Mouse (Mus musculus) heart, embryonic 13.5 days (tissue): ENCODE measurements around the gene Gm7694. TPM values are rescaled to one million over a fixed set of nuclear protein-coding genes. Genes with fewer than 3 reads are reported as not detected.

Experiments
- ATAC-seq: fragments of 200-750 bp; cut with Nextera tagmentation; 2 replicates; pipeline ENCODE4 v1.8.0; 2017; ENCODE audit warnings: moderate TSS enrichment; ENCODE audit not compliant: insufficient number of reproducible peaks, low FRiP score, low TSS enrichment; ENCODE audit errors: extremely low read depth
- H3K27ac ChIP-seq: fragments of 300-500 bp; sonication (generic); replicated peaks from 2 replicates; pipeline ENCODE4 v1.5.1; 2015; ENCODE audit warnings: moderate library complexity, mild to moderate bottlenecking, inconsistent platforms
- H3K27me3 ChIP-seq: fragments of 300-500 bp; sonication (generic); replicated peaks from 2 replicates; pipeline ENCODE4 v1.6.1; 2015; ENCODE audit warnings: mild to moderate bottlenecking, inconsistent platforms
- H3K36me3 ChIP-seq: fragments of 300-500 bp; sonication (generic); 2 replicates; pipeline ENCODE4 v1.6.1; 2015; ENCODE audit warnings: mild to moderate bottlenecking, inconsistent platforms
- H3K4me1 ChIP-seq: fragments of 300-500 bp; sonication (generic); 2 replicates; pipeline ENCODE4 v1.6.1; 2015; ENCODE audit warnings: inconsistent platforms
- H3K4me2 ChIP-seq: fragments of 300-500 bp; sonication (generic); 2 replicates; pipeline ENCODE4 v1.6.1; 2015; ENCODE audit warnings: inconsistent platforms, mild to moderate bottlenecking, moderate library complexity
- H3K4me3 ChIP-seq: fragments of 300-500 bp; sonication (generic); 2 replicates; pipeline ENCODE4 v1.5.1; 2015; ENCODE audit warnings: moderate library complexity, mild to moderate bottlenecking, inconsistent platforms
- H3K9ac ChIP-seq: fragments of 300-500 bp; sonication (generic); 2 replicates; pipeline ENCODE4 v1.6.1; 2015; ENCODE audit warnings: inconsistent platforms, mild to moderate bottlenecking, moderate library complexity
- H3K9me3 ChIP-seq: fragments of 300-500 bp; sonication (generic); 2 replicates; pipeline ENCODE4 v1.6.1; 2016; ENCODE audit warnings: inconsistent platforms
- WGBS: fragments of 180-500 bp; shearing (Covaris S2); methylation state at CpG from one replicate; pipeline ENCODE4 v1.1.7; 2015; ENCODE audit warnings: mixed read lengths; 5-methylcytosine and 5-hydroxymethylcytosine counted together
- polyA plus RNA-seq: library from polyadenylated mRNA; unstranded; fragments of >200 nt; fragmentation: Nextera tagmentation; extraction: Ambion mirVana; gene quantifications from 2 replicates; pipeline ENCODE4 v1.2.1, GENCODE M21; 2015

Gene Gm7694
- polyA plus RNA-seq, 1 experiment from 2014 or later: 4.8 TPM

DNA sequence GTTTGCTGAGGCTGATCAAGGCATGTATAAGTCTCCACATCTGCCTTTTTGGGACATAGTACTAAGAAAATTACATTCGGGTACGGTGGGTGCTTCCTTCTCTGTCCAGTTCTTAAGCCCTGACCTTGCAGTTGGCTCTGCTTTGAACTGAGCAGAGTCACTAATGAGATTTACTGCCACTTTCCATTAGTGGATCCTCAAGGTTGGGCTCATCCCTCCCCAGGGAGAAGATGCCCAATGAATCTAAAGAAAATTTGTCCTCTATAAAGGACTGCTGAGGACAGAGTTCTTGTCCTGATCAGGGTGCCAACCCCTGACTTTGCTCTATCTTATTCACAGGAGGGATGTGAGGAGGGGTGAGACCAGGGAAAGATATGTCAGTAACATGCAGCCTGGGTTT lies 15.9 kb upstream of the Gm7694 start:
- Histone ChIP-seq H3K9me3 (no peaks in the 10 kb centered on the region), H3K4me2 (no peak overlapping the region), H3K4me1 (no peaks in the 10 kb centered on the region), H3K4me3 (no peak overlapping the region), H3K9ac (no peak overlapping the region), H3K27me3 (no peaks in the 10 kb centered on the region), H3K36me3 (peaks cover 40% of the 10 kb centered on the region), H3K27ac (no peak overlapping the region)
- WGBS: 82% methylated on average over 2 of the region's 2 CpGs
- no peak for ATAC-seq

GRCm38 (mm10) chr1:170311431-170311830 lies 5.3 kb upstream of the Gm7694 start:
- H3K27me3 ChIP-seq: no peaks in the 10 kb centered on the region
- no peak overlapping the region for H3K4me2 ChIP-seq
- peaks cover 12% of the 10 kb centered on the region for H3K36me3 ChIP-seq
- no peak overlapping the region for H3K4me3 ChIP-seq
- ATAC-seq: no peak
- no peak overlapping the region for H3K27ac ChIP-seq
- H3K9me3 ChIP-seq: no peaks in the 10 kb centered on the region
- WGBS: 68% methylated on average over 6 of the region's 6 CpGs
- no peaks in the 10 kb centered on the region for H3K4me1 ChIP-seq
- no peak overlapping the region for H3K9ac ChIP-seq

DNA sequence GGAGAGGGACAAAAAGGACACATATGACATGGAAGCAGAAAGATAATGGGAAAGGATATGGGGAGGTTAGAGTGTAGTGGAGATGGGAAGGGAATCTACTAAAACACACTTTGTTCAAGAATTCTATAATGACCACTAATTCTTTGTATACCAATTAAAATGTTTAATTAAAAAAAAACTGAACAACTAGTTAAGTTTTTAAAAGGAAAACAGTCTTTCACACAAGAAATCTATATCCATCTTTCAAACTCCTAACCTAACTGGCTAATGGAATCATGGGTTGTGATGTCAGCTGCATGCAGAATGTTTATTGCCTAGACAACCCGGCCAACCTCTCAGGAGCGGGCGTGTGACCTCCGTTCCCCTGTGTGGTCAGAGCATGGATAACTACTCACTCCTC lies 2.4 kb upstream of the Gm7694 start, which contains the start of gene Spata46:
Gene Spata46 (plus strand): TSS at position 301 of the 400 bp plus-strand sequence.
- H3K27ac ChIP-seq: no peak within 1 kb of the TSS
- no peak within 1 kb of the TSS for H3K4me2 ChIP-seq
- H3K9me3 ChIP-seq: no peaks in the 10 kb centered on the region
- ATAC-seq: no peak
- H3K27me3 ChIP-seq: no peaks in the 10 kb centered on the region
- no peak within 1 kb of the TSS for H3K4me3 ChIP-seq
- no peaks in the 10 kb centered on the region for H3K4me1 ChIP-seq
- 80% methylated on average over 4 of the region's 4 CpGs for WGBS
- peaks cover 7% of the 10 kb centered on the region; the same call in 1 of the 2 replicates for H3K36me3 ChIP-seq
- no peak within 1 kb of the TSS for H3K9ac ChIP-seq

DNA sequence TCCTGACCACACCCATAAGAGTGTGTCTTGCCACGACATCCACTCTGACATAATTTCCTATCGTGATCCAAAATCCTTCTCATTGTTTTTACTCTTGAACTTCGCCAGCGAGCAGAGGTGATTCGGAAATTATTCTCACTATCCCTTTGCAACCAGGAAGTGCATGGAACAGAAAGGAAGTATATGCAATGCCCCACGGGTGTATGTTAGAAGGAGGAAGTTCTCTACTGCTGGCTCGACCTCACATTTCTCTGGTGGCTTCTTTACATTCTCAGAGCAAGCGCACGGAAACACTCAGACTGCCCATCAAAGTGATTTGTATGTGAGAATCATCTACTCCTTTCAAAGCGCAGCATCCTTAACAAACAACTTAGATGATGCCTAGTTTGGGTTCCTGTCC lies 1.1 kb downstream of the Gm7694 start:
- WGBS: 81% methylated on average over 10 of the region's 10 CpGs
- Histone ChIP-seq H3K27ac (no peak overlapping the region), H3K9ac (no peak overlapping the region), H3K4me1 (peaks cover 4% of the 10 kb centered on the region; the same call in 1 of the 2 replicates), H3K27me3 (no peaks in the 10 kb centered on the region), H3K36me3 (peaks cover 22% of the 10 kb centered on the region), H3K9me3 (no peaks in the 10 kb centered on the region), H3K4me2 (no peak overlapping the region), H3K4me3 (no peak overlapping the region)
- ATAC-seq: no peak

GRCm38 (mm10) chr1:170303103-170303502 lies 3.0 kb downstream of the Gm7694 start:
- no peaks in the 10 kb centered on the region for H3K9me3 ChIP-seq
- 62% methylated on average over 6 of the region's 6 CpGs for WGBS
- H3K36me3 ChIP-seq: peaks cover 35% of the 10 kb centered on the region
- no peak overlapping the region for H3K4me3 ChIP-seq
- no peak overlapping the region for H3K27ac ChIP-seq
- ATAC-seq: no peak
- no peaks in the 10 kb centered on the region for H3K27me3 ChIP-seq
- no peak overlapping the region for H3K4me2 ChIP-seq
- peaks cover 4% of the 10 kb centered on the region; the same call in 1 of the 2 replicates for H3K4me1 ChIP-seq
- H3K9ac ChIP-seq: no peak overlapping the region

- Histone ChIP-seq H3K27me3 (no peaks in the 10 kb centered on the region), H3K4me3 (no peak overlapping the region), H3K9me3 (no peaks in the 10 kb centered on the region), H3K36me3 (peaks cover 35% of the 10 kb centered on the region), H3K4me2 (no peak overlapping the region), H3K4me1 (peaks cover 4% of the 10 kb centered on the region; the same call in 1 of the 2 replicates), H3K9ac (no peak overlapping the region), H3K27ac (no peak overlapping the region)
- ATAC-seq: no peak
- WGBS: 75% methylated on average over 6 of the region's 6 CpGs
These were observed 3.7 kb downstream of the Gm7694 start for GRCm38 (mm10) chr1:170302456-170302855.

- Histone ChIP-seq H3K9ac (no peak overlapping the region), H3K4me1 (peaks cover 4% of the 10 kb centered on the region; the same call in 1 of the 2 replicates), H3K4me2 (no peak overlapping the region), H3K27ac (no peak overlapping the region), H3K36me3 (peaks cover 35% of the 10 kb centered on the region), H3K27me3 (no peaks in the 10 kb centered on the region), H3K9me3 (no peaks in the 10 kb centered on the region), H3K4me3 (no peak overlapping the region)
- ATAC-seq: no peak
- WGBS: 85% methylated on average over 9 of the region's 9 CpGs
These were observed 4.4 kb downstream of the Gm7694 start for GRCm38 (mm10) chr1:170301686-170302085.

DNA sequence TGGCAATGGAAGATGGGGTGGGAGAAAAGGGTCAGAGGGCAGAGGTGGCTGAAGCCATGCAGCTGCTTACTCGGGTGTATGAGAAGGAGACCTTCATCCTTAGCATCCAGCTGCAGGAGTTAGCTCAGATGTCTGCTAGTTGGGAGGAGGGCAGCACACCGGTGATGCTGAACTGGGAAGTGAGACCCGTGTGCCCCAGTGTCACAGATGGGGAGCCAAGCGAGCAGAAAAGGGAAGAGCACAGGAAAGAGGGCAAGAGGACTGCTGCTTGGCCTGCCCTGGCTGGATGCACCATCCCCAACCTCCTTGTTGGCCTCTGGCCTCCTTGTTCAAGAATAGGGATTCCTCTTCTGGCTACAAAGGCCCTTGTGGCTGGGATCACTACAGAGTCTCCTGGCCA lies 6.6 kb downstream of the Gm7694 start:
- Histone ChIP-seq H3K4me3 (no peak overlapping the region), H3K27ac (no peak overlapping the region), H3K9me3 (no peaks in the 10 kb centered on the region), H3K9ac (no peak overlapping the region), H3K4me1 (peaks cover 13% of the 10 kb centered on the region), H3K36me3 (peaks cover 28% of the 10 kb centered on the region), H3K4me2 (no peak overlapping the region), H3K27me3 (no peaks in the 10 kb centered on the region)
- ATAC-seq: no peak
- 69% methylated on average over 4 of the region's 4 CpGs for WGBS

DNA sequence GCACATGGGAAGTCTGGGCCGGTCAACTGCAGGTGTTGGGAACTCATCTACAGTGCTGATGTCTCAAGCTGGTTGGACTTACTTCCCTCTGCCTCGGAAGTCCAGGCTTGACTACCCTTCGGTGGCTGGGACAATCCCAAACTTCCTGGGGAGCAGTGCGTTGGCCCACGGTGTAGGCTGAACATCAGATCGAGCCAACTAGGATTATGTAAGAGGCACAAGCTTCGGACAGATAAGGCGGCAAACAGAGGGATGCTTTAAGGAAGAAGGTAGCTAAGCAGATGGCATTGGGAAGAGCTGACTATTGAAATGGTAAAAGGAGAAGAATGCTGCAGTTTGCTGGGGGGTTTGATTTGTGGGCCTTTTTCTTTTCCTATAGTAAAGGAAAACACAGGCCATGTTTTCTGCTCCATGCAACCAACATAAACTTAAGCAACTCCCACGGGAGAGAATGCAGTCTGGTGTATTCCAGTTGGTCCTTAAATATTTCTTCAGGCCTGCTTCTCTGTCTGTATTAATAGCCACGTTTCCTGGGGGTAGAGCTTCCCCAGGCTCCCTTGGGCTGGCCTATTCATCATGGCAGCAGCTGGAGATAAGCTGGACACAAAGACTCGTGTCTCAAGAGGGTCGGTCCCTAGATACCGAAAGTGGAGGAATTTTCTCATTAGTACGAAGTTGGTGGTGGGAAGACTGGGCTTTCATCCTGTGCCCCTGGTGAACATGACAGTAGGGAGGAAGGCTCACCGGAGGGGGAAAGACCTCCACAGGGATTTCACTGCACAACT lies 11.2 kb downstream of the Gm7694 start:
- no peak overlapping the region for H3K27ac ChIP-seq
- H3K27me3 ChIP-seq: no peaks in the 10 kb centered on the region

DNA sequence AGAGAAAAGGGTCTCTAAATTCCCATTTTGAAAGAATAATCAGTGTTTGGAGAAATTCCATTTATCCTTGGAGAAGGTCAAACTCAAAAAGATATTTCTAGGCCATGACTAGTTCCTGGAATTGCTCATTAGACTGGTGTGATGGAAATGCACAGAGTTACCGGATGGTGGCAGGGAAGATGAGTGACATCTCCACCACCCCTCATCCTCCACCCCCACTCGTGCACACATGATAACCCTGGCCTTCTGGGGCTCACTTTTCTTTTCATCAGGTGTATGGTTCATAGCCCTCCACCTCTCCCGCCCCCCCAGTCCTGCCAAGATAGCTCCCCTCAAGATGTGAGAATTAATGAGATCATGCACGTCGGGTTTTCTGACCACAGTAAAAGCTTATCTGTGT lies 12.9 kb downstream of the Gm7694 start:
- H3K4me2 ChIP-seq: no peak overlapping the region
- no peak overlapping the region for H3K27ac ChIP-seq
- no peaks in the 10 kb centered on the region for H3K27me3 ChIP-seq
- no peak overlapping the region for H3K4me3 ChIP-seq
- H3K9me3 ChIP-seq: no peaks in the 10 kb centered on the region
- ATAC-seq: no peak
- no peak overlapping the region for H3K9ac ChIP-seq
- H3K36me3 ChIP-seq: no peaks in the 10 kb centered on the region
- WGBS: 62% methylated on average over 5 of the region's 5 CpGs
- peaks cover 19% of the 10 kb centered on the region for H3K4me1 ChIP-seq

More for the DNA sequence above, 11.2 kb downstream of the Gm7694 start:
- H3K4me2 ChIP-seq: no peak overlapping the region
- no peak overlapping the region for H3K4me3 ChIP-seq
- peaks cover 19% of the 10 kb centered on the region for H3K4me1 ChIP-seq
- ATAC-seq: no peak
- peaks cover 13% of the 10 kb centered on the region for H3K36me3 ChIP-seq
- no peaks in the 10 kb centered on the region for H3K9me3 ChIP-seq
- WGBS: 59% methylated on average over 15 of the region's 15 CpGs
- no peak overlapping the region for H3K9ac ChIP-seq

DNA sequence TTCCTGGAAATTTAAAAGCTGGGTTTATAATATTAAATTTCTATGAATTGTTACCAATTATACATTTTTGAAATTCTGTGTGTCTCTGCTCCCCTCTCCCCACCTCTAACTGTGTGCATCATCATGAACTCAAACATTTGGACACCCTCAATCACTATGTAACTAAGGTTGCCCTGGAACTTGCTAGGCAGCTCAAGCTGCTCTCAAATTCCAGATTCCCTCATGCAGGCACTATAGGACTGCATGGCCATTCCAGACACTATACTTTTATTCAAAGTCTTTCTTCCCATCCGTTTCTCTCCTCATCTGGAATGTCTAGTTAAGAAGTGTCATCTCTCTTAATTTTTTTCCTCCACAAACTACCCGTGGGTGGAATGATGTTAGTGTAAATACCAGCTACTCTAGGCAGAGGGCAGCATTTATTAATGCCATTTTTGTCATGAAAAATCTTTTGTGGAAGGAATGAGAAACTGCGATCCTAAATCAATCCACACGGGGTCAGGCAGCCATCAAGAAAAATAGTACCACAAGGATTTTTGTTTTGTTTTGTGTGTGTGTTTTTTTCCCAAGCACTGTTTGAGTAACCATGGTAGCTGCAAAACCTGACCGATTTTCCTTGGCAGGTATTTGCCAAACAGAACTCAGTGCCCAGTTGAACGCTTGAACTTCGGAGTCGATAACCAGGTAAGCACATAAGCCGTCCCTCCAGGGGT lies 13.7 kb downstream of the Gm7694 start:
- ATAC-seq: no peak
- Histone ChIP-seq H3K4me2 (peak overlapping the region; percentile 27), H3K4me3 (no peak overlapping the region), H3K27ac (no peak overlapping the region), H3K36me3 (no peaks in the 10 kb centered on the region), H3K27me3 (no peaks in the 10 kb centered on the region), H3K4me1 (peaks cover 19% of the 10 kb centered on the region), H3K9me3 (no peaks in the 10 kb centered on the region), H3K9ac (no peak overlapping the region)
- 40% methylated on average over 9 of the region's 9 CpGs for WGBS
